Mouse (Mus musculus) neural tube, embryonic 14.5 days (tissue): Measurements from ENCODE around the gene Notum. TPM values are rescaled to one million over a fixed set of nuclear protein-coding genes. Genes with fewer than 3 reads are reported as not detected.

Experiments
- ATAC-seq: fragments of 200-750 bp; cut with Nextera tagmentation; 2 replicates; pipeline ENCODE4 v1.8.0; 2017; ENCODE audit warnings: low read depth, mild to moderate bottlenecking, moderate TSS enrichment, moderate library complexity
- H3K27ac ChIP-seq: fragments of 300-500 bp; sonication (generic); 2 replicates; pipeline ENCODE4 v1.5.1; 2014; ENCODE audit warnings: low read depth, mild to moderate bottlenecking, control low read depth, low read length, moderate library complexity, mixed read lengths
- H3K27me3 ChIP-seq: fragments of 300-500 bp; sonication (generic); 2 replicates; pipeline ENCODE4 v1.6.1; 2014; ENCODE audit warnings: low read length; ENCODE audit not compliant: control insufficient read depth, insufficient read depth
- H3K36me3 ChIP-seq: fragments of 300-500 bp; sonication (generic); 2 replicates; pipeline ENCODE4 v1.6.1; 2014; ENCODE audit warnings: low read length, mixed read lengths; ENCODE audit not compliant: control insufficient read depth, insufficient read depth
- H3K4me1 ChIP-seq: fragments of 300-500 bp; sonication (generic); 2 replicates; pipeline ENCODE4 v1.6.1; 2014; ENCODE audit warnings: low read length; ENCODE audit not compliant: control insufficient read depth, insufficient read depth
- H3K4me2 ChIP-seq: fragments of 300-500 bp; sonication (generic); 2 replicates; pipeline ENCODE4 v1.6.1; 2014; ENCODE audit warnings: mild to moderate bottlenecking, low read depth, low read length, control low read depth
- H3K4me3 ChIP-seq: fragments of 300-500 bp; sonication (generic); 2 replicates; pipeline ENCODE4 v1.5.1; 2014; ENCODE audit warnings: low read depth, low read length, control low read depth, mixed read lengths
- H3K9ac ChIP-seq: fragments of 300-500 bp; sonication (generic); replicated peaks from 2 replicates; pipeline ENCODE4 v1.6.1; 2014; ENCODE audit warnings: low read depth, mild to moderate bottlenecking, control low read depth, low read length, mixed read lengths
- H3K9me3 ChIP-seq: fragments of 300-500 bp; sonication (generic); 2 replicates; pipeline ENCODE4 v1.6.1; 2016; ENCODE audit warnings: low read length; ENCODE audit not compliant: control insufficient read depth
- WGBS: fragments of 180-500 bp; shearing (Covaris S2); extraction: QIAGEN DNeasy Blood & Tissue Kit; methylation state at CpG from one replicate; pipeline ENCODE4 v1.1.7; 2014; 5-methylcytosine and 5-hydroxymethylcytosine counted together
- polyA plus RNA-seq: library from polyadenylated mRNA; unstranded; fragments of >200 nt; fragmentation: Nextera tagmentation; extraction: Ambion mirVana; gene quantifications from 2 replicates; pipeline ENCODE4 v1.2.1, GENCODE M21; 2014

The Notum gene
- polyA plus RNA-seq, 1 experiment from 2014 or later: 1.3 TPM

DNA sequence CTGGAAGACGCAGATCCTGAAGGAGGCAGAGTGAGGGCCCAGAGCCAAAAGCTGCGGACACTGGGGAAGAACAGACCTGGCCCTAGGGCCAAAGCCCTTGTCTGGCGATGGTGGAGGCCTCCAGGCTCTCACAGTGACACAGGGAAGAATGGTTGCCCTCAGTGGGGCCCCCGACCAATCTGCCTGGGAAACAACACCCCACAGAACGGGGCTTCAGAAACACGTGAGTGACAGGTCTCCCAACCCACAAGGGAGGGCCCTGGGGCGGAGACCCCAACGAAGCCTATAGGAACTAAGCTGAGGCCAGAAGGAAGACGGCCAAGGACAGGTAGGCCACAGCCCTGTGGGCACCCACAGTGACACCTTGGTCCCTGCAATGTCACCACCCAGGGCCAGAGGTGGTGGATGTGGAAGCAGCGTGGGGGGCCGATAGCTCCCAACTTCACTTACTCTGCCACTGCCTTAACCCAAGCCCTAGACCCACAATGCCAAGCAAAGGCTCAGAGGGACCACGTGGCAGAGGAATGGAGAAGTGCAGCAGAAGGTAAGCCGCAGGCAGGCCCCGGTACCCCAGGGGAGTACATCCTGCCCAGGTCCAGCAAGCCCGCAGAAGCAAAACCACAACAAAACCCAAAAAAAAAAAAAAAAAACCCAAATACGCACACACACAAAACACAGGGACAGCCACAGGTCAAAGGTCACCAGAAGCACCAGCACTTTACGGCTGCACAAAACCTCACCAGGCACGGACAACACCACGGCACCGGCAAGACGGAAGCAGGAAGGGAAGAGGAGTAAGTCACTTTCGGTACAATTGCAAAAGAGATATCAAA lies 33.3 kb downstream of the Notum start:
- H3K9ac ChIP-seq: no peak overlapping the region
- H3K4me3 ChIP-seq: no peak overlapping the region
- no peak overlapping the region for H3K4me2 ChIP-seq
- H3K27me3 ChIP-seq: no peaks in the 10 kb centered on the region
- no peak for ATAC-seq
- 83% methylated on average over 22 of the region's 22 CpGs for WGBS
- H3K36me3 ChIP-seq: 0 out of 2 replicates have a peak, but pooled peaks cover 11% of the 10 kb centered on the region
- no peaks in the 10 kb centered on the region for H3K9me3 ChIP-seq
- H3K27ac ChIP-seq: no peak overlapping the region
- peaks cover 26% of the 10 kb centered on the region for H3K4me1 ChIP-seq

DNA sequence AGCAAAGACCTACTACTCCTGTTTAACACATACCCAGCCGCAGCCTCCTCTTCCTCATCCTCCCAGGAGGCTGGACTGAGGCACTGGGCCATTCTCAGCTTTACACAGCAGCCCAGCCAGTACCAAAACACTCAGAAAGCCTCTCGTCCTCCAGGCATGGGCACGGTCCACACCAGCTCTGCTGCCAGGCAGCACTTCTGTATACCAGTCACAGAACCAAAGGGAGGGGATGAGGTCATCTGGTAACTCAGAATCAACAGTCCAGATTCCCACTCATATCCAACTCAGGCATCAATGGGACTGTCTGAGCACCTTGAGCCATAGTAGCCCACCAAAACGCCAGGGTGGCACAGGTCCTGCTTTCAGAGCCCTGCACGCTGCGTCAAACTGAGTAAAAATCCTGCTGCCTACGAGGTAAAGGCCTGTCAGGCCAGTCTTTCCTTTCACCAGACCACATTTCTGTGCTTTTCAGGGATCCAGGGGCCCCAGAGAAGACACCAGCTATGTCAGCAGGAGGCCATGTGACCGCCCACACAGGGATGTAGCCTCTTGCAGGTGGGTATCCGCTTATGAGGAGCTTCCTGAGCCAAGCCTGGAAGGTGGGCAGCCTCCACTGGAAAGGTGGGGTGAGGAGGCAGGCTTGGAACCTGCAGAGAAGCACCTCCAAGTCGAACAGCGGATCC lies 34.0 kb downstream of the Notum start:
- WGBS: 90% methylated on average over 11 of the region's 11 CpGs
- Histone ChIP-seq H3K9ac (no peak overlapping the region), H3K27me3 (no peaks in the 10 kb centered on the region), H3K36me3 (0 out of 2 replicates have a peak, but pooled peaks cover 11% of the 10 kb centered on the region), H3K4me2 (no peak overlapping the region), H3K9me3 (no peaks in the 10 kb centered on the region), H3K27ac (no peak overlapping the region), H3K4me1 (peaks cover 21% of the 10 kb centered on the region), H3K4me3 (no peak overlapping the region)
- no peak for ATAC-seq

- Histone ChIP-seq H3K36me3 (peaks cover 19% of the 10 kb centered on the region; the same call in 1 of the 2 replicates), H3K4me3 (peak within 1 kb of the TSS; percentile 99), H3K4me1 (peaks cover 15% of the 10 kb centered on the region), H3K9me3 (no peaks in the 10 kb centered on the region), H3K9ac (peak within 1 kb of the TSS; percentile 73), H3K27ac (peak within 1 kb of the TSS; percentile 86), H3K27me3 (no peaks in the 10 kb centered on the region), H3K4me2 (peak within 1 kb of the TSS; percentile 97)
- peak; percentile 55; the same call in 1 of the 2 replicates for ATAC-seq
- WGBS: 19% methylated on average over 5 of the region's 5 CpGs
These were observed 35.7 kb downstream of the Notum start, which contains the start of gene Sirt7 for GRCm38 (mm10) chr11:120625152-120625775. Gene Sirt7 (minus strand): TSS chr11:120625240.

- peak overlapping the region; percentile 86 for H3K27ac ChIP-seq
- H3K4me3 ChIP-seq: peak overlapping the region; percentile 99
- peak overlapping the region; percentile 97 for H3K4me2 ChIP-seq
- peak overlapping the region; percentile 73 for H3K9ac ChIP-seq
- ATAC-seq: peak; percentile 83
- H3K36me3 ChIP-seq: peaks cover 22% of the 10 kb centered on the region; the same call in 1 of the 2 replicates
- no peaks in the 10 kb centered on the region for H3K9me3 ChIP-seq
- no peaks in the 10 kb centered on the region for H3K27me3 ChIP-seq
- WGBS: under 1% methylated on average over 52 of the region's 53 CpGs
- peaks cover 12% of the 10 kb centered on the region for H3K4me1 ChIP-seq
These were observed 36.3 kb downstream of the Notum start for GRCm38 (mm10) chr11:120624680-120625111.

DNA sequence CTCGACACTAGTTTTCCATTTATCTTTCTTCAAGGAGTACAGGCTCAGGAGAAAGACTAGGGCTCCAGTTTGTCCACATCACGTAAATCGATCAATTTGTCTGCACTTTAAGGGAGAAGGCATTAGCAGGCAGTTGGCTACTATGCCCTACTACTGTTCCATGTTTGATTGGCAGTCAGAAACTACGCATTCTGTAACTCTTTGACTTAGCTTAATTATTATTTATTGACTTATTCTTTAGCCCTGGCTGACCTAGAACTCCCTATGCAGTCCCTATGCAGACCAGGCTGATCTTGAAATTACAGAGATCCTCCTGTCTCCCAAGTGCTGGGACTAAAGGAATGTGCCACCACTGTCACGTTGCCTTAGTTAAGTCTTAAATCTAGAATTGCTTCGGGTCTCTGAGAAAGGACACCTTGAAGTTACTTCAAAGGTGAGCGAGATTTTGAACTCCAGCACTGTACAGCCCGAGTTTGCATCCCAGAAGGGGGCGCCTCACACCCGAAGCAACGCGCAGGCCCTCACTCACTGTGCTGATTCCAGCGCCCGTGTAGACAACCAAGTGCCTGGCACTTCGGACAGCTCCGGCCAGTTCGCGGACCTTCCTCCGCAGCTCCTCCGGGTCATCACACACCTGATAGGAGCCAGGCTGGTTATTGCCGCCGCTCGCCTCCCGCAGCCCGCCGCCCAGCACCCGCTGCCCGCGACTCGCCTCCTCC lies 36.9 kb downstream of the Notum start:
- Histone ChIP-seq H3K4me3 (peak overlapping the region; percentile 99), H3K27me3 (no peaks in the 10 kb centered on the region), H3K4me2 (peak overlapping the region; percentile 97), H3K27ac (peak overlapping the region; percentile 86), H3K36me3 (peaks cover 23% of the 10 kb centered on the region; the same call in 1 of the 2 replicates), H3K9ac (peak overlapping the region; percentile 73), H3K9me3 (no peaks in the 10 kb centered on the region), H3K4me1 (peaks cover 11% of the 10 kb centered on the region)
- peak; percentile 59 for ATAC-seq
- 18% methylated on average over 22 of the region's 30 CpGs for WGBS

GRCm38 (mm10) chr11:120622805-120623204 lies 38.2 kb downstream of the Notum start:
- no peak overlapping the region for H3K4me2 ChIP-seq
- no peak for ATAC-seq
- H3K9ac ChIP-seq: no peak overlapping the region
- no peaks in the 10 kb centered on the region for H3K9me3 ChIP-seq
- peaks cover 27% of the 10 kb centered on the region; the same call in 1 of the 2 replicates for H3K36me3 ChIP-seq
- 90% methylated on average over 6 of the region's 6 CpGs for WGBS
- H3K4me3 ChIP-seq: no peak overlapping the region
- no peaks in the 10 kb centered on the region for H3K27me3 ChIP-seq
- no peak overlapping the region for H3K27ac ChIP-seq
- peaks cover 11% of the 10 kb centered on the region for H3K4me1 ChIP-seq

DNA sequence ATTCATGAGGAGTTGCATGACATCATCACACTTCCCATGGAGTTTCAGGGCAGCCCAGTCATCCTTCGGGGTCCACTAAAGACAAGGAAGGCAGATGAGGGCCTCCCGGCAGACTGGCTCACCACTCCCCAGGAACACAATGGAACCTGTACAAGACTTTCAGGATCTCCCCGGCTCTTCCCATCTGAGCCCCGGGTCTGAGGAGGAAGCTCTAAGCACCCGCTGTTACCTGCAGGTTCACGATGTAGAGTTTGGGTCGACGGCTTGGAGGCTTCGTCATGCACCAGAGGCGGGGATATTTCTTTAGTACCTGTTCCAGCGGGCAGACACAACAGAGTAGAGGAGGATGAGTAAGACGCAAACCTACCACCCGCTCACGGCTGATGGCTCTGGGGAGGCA lies 40.8 kb downstream of the Notum start:
- ATAC-seq: no peak
- Histone ChIP-seq H3K36me3 (peaks cover 21% of the 10 kb centered on the region; the same call in 1 of the 2 replicates), H3K9me3 (no peaks in the 10 kb centered on the region), H3K9ac (no peak overlapping the region), H3K27ac (no peak overlapping the region), H3K4me2 (no peak overlapping the region), H3K4me1 (peaks cover 20% of the 10 kb centered on the region), H3K27me3 (no peaks in the 10 kb centered on the region), H3K4me3 (no peak overlapping the region)
- WGBS: 99% methylated on average over 14 of the region's 14 CpGs
